ENCODE assay signal across 10 mouse cellular contexts in genomic region chr17:6962339-6962738, GRCm38 (mm10). TPM values are rescaled to one million over a fixed set of nuclear protein-coding genes. Genes with fewer than 3 reads are reported as not detected.
DNase-seq lines count a peak whose midpoint lies in the region; ATAC-seq and TF ChIP-seq lines count a peak whose summit lies in the region.
"Not testable (repeated sequence)": the region's sequence is repeated elsewhere in the genome, so short reads cannot be mapped to it uniquely, and the experiment has no call there.
"Had no signal": no experiment of that assay in that cellular context is flagged by ENCODE, and none has a peak within 500 bp of the region (broad histone marks: within the 10 kb centered on the region; RNA-seq: fewer than 3 reads in every experiment).

No protein-coding gene starts in this region.

- H3K4me2 ChIP-seq in liver, postnatal 0 days (ENCODE audit: low read depth, low read length), result not testable (repeated sequence)

- not testable (repeated sequence) for ATAC-seq in liver, postnatal 0 days

- H3K9ac ChIP-seq in liver, postnatal 0 days (replicated peaks), result not testable (repeated sequence)

- H3K4me1 ChIP-seq in liver, postnatal 0 days (ENCODE audit: insufficient read depth), result not testable (repeated sequence)
- peaks cover 11% of the 10 kb centered on the region for H3K4me1 ChIP-seq in thymus, adult 2 months (replicated peaks; ENCODE audit: control insufficient read depth, insufficient read depth, low read length)

- H3K36me3 ChIP-seq in liver, postnatal 0 days (replicated peaks; ENCODE audit: insufficient read depth, low read length); thymus, adult 2 months (ENCODE audit: control insufficient read depth, insufficient read depth, low read length): not testable (repeated sequence)

- peak; percentile 27 for DNase-seq in cerebellum, adult 11-12 months
- DNase-seq in kidney, adult 11 months, result peak; percentile 29
- not testable (repeated sequence) for DNase-seq in liver, postnatal 0 days
- peak; percentile 13 for DNase-seq in thymus, adult 2 months
- DNase-seq in thymus, postnatal 25 days, result peak; percentile 32

- not testable (repeated sequence) for H3K27me3 ChIP-seq in liver, postnatal 0 days (ENCODE audit: insufficient read depth, low read length); thymus, adult 2 months (ENCODE audit: control insufficient read depth, insufficient read depth, low read length)

- 56% methylated on average over 3 of the region's 6 CpGs for WGBS in liver, postnatal 0 days (ENCODE audit: insufficient replicate concordance)
- WGBS in thymus, adult 2 months, result 37% methylated on average over 4 of the region's 6 CpGs

- not testable (repeated sequence) for TF ChIP-seq POLR2A in thymus, adult 2 months (IDR thresholded peaks at IDR 0.05; ENCODE audit: control insufficient read depth, extremely low read depth, insufficient read depth, low read length, poor library complexity)

- peak overlapping the region; percentile 51; the same call in 1 of the 2 replicates for H3K27ac ChIP-seq in liver, postnatal 0 days (ENCODE audit: low read depth)
- H3K27ac ChIP-seq in thymus, adult 2 months (ENCODE audit: control insufficient read depth, insufficient read depth, low read length), result peak overlapping the region; percentile 73

- not testable (repeated sequence) for H3K9me3 ChIP-seq in liver, postnatal 0 days (ENCODE audit: low read length)

- not testable (repeated sequence) for TF ChIP-seq CTCF in liver, postnatal 0 days (IDR thresholded peaks at IDR 0.05; ENCODE audit: low read depth); thymus, adult 2 months (IDR thresholded peaks at IDR 0.05; ENCODE audit: borderline replicate concordance, control insufficient read depth, extremely low read depth, insufficient read depth, low read length, poor library complexity)

- not testable (repeated sequence) for H3K4me3 ChIP-seq in liver, postnatal 0 days (ENCODE audit: low read depth, low read length); thymus, adult 2 months (ENCODE audit: control insufficient read depth, insufficient read depth, low read length)

- TF ChIP-seq EP300 in liver, postnatal 0 days (IDR thresholded peaks at IDR 0.05; ENCODE audit: low read depth), result not testable (repeated sequence)

RNA-seq across cellular contexts. Expression of gene Tagap1, which starts 1.4 kb away (rescaled TPM):
- 9.2 and 9.6 TPM in 2 replicates for polyA plus RNA-seq in liver, postnatal 0 days (2015; fragmentation: Nextera tagmentation; extraction: Ambion mirVana)
- polyA plus RNA-seq in thymus, adult 2 months (2012; rRNA removed), result 68.6 and 78.0 TPM in 2 replicates

RNA-seq across cellular contexts. Expression of gene Rnaset2b, which starts 8.1 kb away (rescaled TPM):
- polyA plus RNA-seq in liver, postnatal 0 days (2015; fragmentation: Nextera tagmentation; extraction: Ambion mirVana), result 161 and 182 TPM in 2 replicates
- 130 and 196 TPM in 2 replicates for polyA plus RNA-seq in thymus, adult 2 months (2012; rRNA removed)

RNA-seq across cellular contexts. Expression of gene Rsph3b, which starts 13.9 kb away (rescaled TPM):
- 13.2 and 14.5 TPM in 2 replicates for polyA plus RNA-seq in liver, postnatal 0 days (2015; fragmentation: Nextera tagmentation; extraction: Ambion mirVana)
- polyA plus RNA-seq in thymus, adult 2 months (2012; rRNA removed), result 19.4 and 20.3 TPM in 2 replicates

RNA-seq across cellular contexts. Expression of gene Gm49721, which starts 16.4 kb away (rescaled TPM):
- 0.06 TPM in 1 of 2 replicates, not detected in the other for polyA plus RNA-seq in liver, postnatal 0 days (2015; fragmentation: Nextera tagmentation; extraction: Ambion mirVana)
- 9.6 and 9.8 TPM in 2 replicates for polyA plus RNA-seq in thymus, adult 2 months (2012; rRNA removed)
- polyA plus RNA-seq: C2C12; embryonic facial prominence, embryonic 13.5 days; erythroblast, embryonic 14.5 days; heart, adult 2 months; hindbrain, embryonic 11.5 days had no signal
